20 mouse cellular contexts compared by ENCODE assay signal in the genomic region with DNA sequence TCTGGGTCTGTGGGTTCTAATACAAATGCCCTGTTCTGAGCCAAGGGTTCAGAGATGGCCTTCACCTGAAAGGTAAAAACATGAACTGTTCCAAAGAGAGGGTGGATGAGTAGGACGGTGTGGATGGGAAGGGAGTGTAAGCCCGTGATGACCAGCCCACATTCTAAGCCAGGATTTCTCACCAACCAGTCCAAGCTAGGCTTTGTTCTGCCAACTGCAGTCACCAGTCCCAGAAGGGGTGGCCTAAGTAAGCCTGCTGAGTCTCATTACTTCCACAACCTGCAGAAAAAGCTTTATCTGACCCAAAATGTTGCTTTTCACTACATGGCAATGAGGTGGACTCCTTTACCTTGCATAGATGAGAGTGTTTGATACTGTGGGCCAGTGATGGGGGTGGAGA. TPM values are rescaled to one million over a fixed set of nuclear protein-coding genes. Genes with fewer than 3 reads are reported as not detected.
A peak's percentile ranks its signal among the peaks of the same experiment; 100 is the strongest.
DNase-seq lines count a peak whose midpoint lies in the region; ATAC-seq and TF ChIP-seq lines count a peak whose summit lies in the region.
"Had no signal": no experiment of that assay in that cellular context is flagged by ENCODE, and none has a peak within 500 bp of the region (broad histone marks: within the 10 kb centered on the region; RNA-seq: fewer than 3 reads in every experiment).

No protein-coding gene starts in this region.

- no peak overlapping the region for H3K4me2 ChIP-seq in midbrain, postnatal 0 days (ENCODE audit: low read depth, low read length, poor library complexity, severe bottlenecking)
- peak overlapping the region; percentile 69 for H3K4me2 ChIP-seq in midbrain, embryonic 12.5 days (replicated peaks)
- H3K4me2 ChIP-seq: embryonic facial prominence, embryonic 13.5 days; heart, embryonic 12.5 days; limb, embryonic 12.5 days had no signal

- H3K9me3 ChIP-seq in midbrain, embryonic 10.5 days (replicated peaks): no peaks in the 10 kb centered on the region
- no peaks in the 10 kb centered on the region for H3K9me3 ChIP-seq in midbrain, postnatal 0 days (ENCODE audit: low read length)
- H3K9me3 ChIP-seq in midbrain, embryonic 12.5 days: no peaks in the 10 kb centered on the region
- H3K9me3 ChIP-seq: embryonic facial prominence, embryonic 13.5 days; heart, embryonic 12.5 days; limb, embryonic 12.5 days had no signal

- H3K4me3 ChIP-seq in midbrain, embryonic 10.5 days: peak overlapping the region; percentile 94
- no peak overlapping the region for H3K4me3 ChIP-seq in midbrain, postnatal 0 days (ENCODE audit: low read depth, low read length)
- H3K4me3 ChIP-seq in midbrain, embryonic 12.5 days: peak overlapping the region; percentile 69
- H3K4me3 ChIP-seq: embryonic facial prominence, embryonic 13.5 days; heart, embryonic 12.5 days; limb, embryonic 12.5 days had no signal

- H3K27me3 ChIP-seq in midbrain, embryonic 10.5 days (ENCODE audit: low read depth, poor library complexity, severe bottlenecking): peaks cover 73% of the 10 kb centered on the region
- H3K27me3 ChIP-seq in midbrain, postnatal 0 days (ENCODE audit: insufficient read depth, low read length): no peaks in the 10 kb centered on the region
- peaks cover 15% of the 10 kb centered on the region; the same call in 1 of the 2 replicates for H3K27me3 ChIP-seq in midbrain, embryonic 12.5 days
- H3K27me3 ChIP-seq: CH12.LX had no signal

- H3K4me1 ChIP-seq in midbrain, embryonic 10.5 days: peaks cover 98% of the 10 kb centered on the region
- H3K4me1 ChIP-seq in midbrain, postnatal 0 days (ENCODE audit: insufficient read depth, low read length): no peaks in the 10 kb centered on the region; the same call in 1 of the 2 replicates
- H3K4me1 ChIP-seq in midbrain, embryonic 12.5 days: peaks cover 61% of the 10 kb centered on the region

- no peak for TF ChIP-seq CTCF in midbrain, postnatal 0 days (IDR thresholded peaks at IDR 0.05)

- no peak for ATAC-seq in midbrain, postnatal 0 days (ENCODE audit: low FRiP score)
- no peak for ATAC-seq in midbrain, embryonic 12.5 days (ENCODE audit: low FRiP score, low read depth)
- ATAC-seq: intestine, embryonic 16.5 days had no signal

- no peak overlapping the region for H3K9ac ChIP-seq in midbrain, postnatal 0 days (replicated peaks; ENCODE audit: low read length, poor library complexity, severe bottlenecking)
- H3K9ac ChIP-seq in midbrain, embryonic 12.5 days (replicated peaks): peak overlapping the region; percentile 98
- H3K9ac ChIP-seq: heart, embryonic 12.5 days; limb, embryonic 12.5 days; liver, embryonic 14.5 days had no signal

- peak; percentile 27 for DNase-seq in embryo, embryonic 10 days (ENCODE audit: low spot score)
- no peak for DNase-seq in embryo, embryonic 11 days
- DNase-seq in midbrain, embryonic 10.5 days (ENCODE audit: low spot score): peak; percentile 34
- no peak for DNase-seq in midbrain, postnatal 0 days (ENCODE audit: low spot score)
- no peak for DNase-seq in heart, adult 18-20 months
- DNase-seq in lung, postnatal 10 days: no peak
- no peak for DNase-seq in gastrocnemius, postnatal 10 days
- DNase-seq: adrenal gland, adult 2 months; cerebellum, postnatal 36 days; gastrocnemius, postnatal 36 days; heart, postnatal 36 days; thymus, postnatal 14 days had no signal

- 44% methylated on average over 2 of the region's 2 CpGs for WGBS in midbrain, embryonic 10.5 days
- 37% methylated on average over 2 of the region's 2 CpGs for WGBS in midbrain, postnatal 0 days
- 42% methylated on average over 2 of the region's 2 CpGs for WGBS in midbrain, embryonic 12.5 days

- peak overlapping the region; percentile 100 for H3K27ac ChIP-seq in midbrain, embryonic 10.5 days (replicated peaks)
- H3K27ac ChIP-seq in midbrain, postnatal 0 days (ENCODE audit: low read depth, low read length): no peak overlapping the region
- peak overlapping the region; percentile 97 for H3K27ac ChIP-seq in midbrain, embryonic 12.5 days (replicated peaks)
- H3K27ac ChIP-seq: embryonic facial prominence, embryonic 13.5 days; limb, embryonic 12.5 days; liver, embryonic 14.5 days; stomach, postnatal 0 days had no signal

- H3K36me3 ChIP-seq in midbrain, embryonic 10.5 days: peaks cover 51% of the 10 kb centered on the region
- H3K36me3 ChIP-seq in midbrain, postnatal 0 days (ENCODE audit: insufficient read depth, low read length): peaks cover 15% of the 10 kb centered on the region
- peaks cover 14% of the 10 kb centered on the region; the same call in 1 of the 2 replicates for H3K36me3 ChIP-seq in midbrain, embryonic 12.5 days

RNA-seq across cellular contexts. Expression of gene Urm1, which starts 24.2 kb away (rescaled TPM):
- polyA plus RNA-seq in midbrain, embryonic 10.5 days (2016; fragmentation: Nextera tagmentation; extraction: Ambion mirVana): 22.3 TPM in 2 replicates
- 66.9 and 73.5 TPM in 2 replicates for total RNA-seq in midbrain, postnatal 0 days (2014; rRNA removed)
- polyA plus RNA-seq in midbrain, postnatal 0 days (2015; fragmentation: Nextera tagmentation; extraction: Ambion mirVana): 30.7 and 32.6 TPM in 2 replicates
- 15.3 and 19.0 TPM in 2 replicates for polyA plus RNA-seq in midbrain, embryonic 12.5 days (2016; fragmentation: Nextera tagmentation; extraction: Ambion mirVana)
- total RNA-seq in heart, adult 18-20 months (2021): 10 to 100 TPM; 30.3 to 39.9 TPM
- 10 to 100 TPM; 25.4 to 28.6 TPM for total RNA-seq in gastrocnemius, postnatal 10 days (2021)

RNA-seq across cellular contexts. Expression of gene Cercam, which starts 24.8 kb away (rescaled TPM):
- 39.1 and 42.5 TPM in 2 replicates for polyA plus RNA-seq in midbrain, embryonic 10.5 days (2016; fragmentation: Nextera tagmentation; extraction: Ambion mirVana)
- total RNA-seq in midbrain, postnatal 0 days (2014; rRNA removed): 21.4 and 28.0 TPM in 2 replicates
- 22.8 and 26.0 TPM in 2 replicates for polyA plus RNA-seq in midbrain, postnatal 0 days (2015; fragmentation: Nextera tagmentation; extraction: Ambion mirVana)
- 22.3 and 22.6 TPM in 2 replicates for polyA plus RNA-seq in midbrain, embryonic 12.5 days (2016; fragmentation: Nextera tagmentation; extraction: Ambion mirVana)
- total RNA-seq in heart, adult 18-20 months (2021): 1 to 10 TPM; 1.9 to 2.7 TPM
- total RNA-seq in gastrocnemius, postnatal 10 days (2021): 10 to 100 TPM; 28.3 to 39.0 TPM

RNA-seq across cellular contexts. Expression of gene Slc27a4, which starts 41.7 kb away (rescaled TPM):
- polyA plus RNA-seq in midbrain, embryonic 10.5 days (2016; fragmentation: Nextera tagmentation; extraction: Ambion mirVana): 16.9 and 18.1 TPM in 2 replicates
- 111 and 128 TPM in 2 replicates for total RNA-seq in midbrain, postnatal 0 days (2014; rRNA removed)
- 48.5 and 50.2 TPM in 2 replicates for polyA plus RNA-seq in midbrain, postnatal 0 days (2015; fragmentation: Nextera tagmentation; extraction: Ambion mirVana)
- polyA plus RNA-seq in midbrain, embryonic 12.5 days (2016; fragmentation: Nextera tagmentation; extraction: Ambion mirVana): 26.2 and 27.8 TPM in 2 replicates
- 10 to 100 TPM; 16.2 to 17.6 TPM for total RNA-seq in heart, adult 18-20 months (2021)
- 10 to 100 TPM; 10.6 to 11.2 TPM for total RNA-seq in gastrocnemius, postnatal 10 days (2021)

RNA-seq across cellular contexts. Expression of gene Odf2, which starts 44.9 kb away (rescaled TPM):
- 116 and 133 TPM in 2 replicates for polyA plus RNA-seq in midbrain, embryonic 10.5 days (2016; fragmentation: Nextera tagmentation; extraction: Ambion mirVana)
- total RNA-seq in midbrain, postnatal 0 days (2014; rRNA removed): 77.0 and 102 TPM in 2 replicates
- 72.0 and 90.9 TPM in 2 replicates for polyA plus RNA-seq in midbrain, postnatal 0 days (2015; fragmentation: Nextera tagmentation; extraction: Ambion mirVana)
- polyA plus RNA-seq in midbrain, embryonic 12.5 days (2016; fragmentation: Nextera tagmentation; extraction: Ambion mirVana): 108 and 110 TPM in 2 replicates
- total RNA-seq in heart, adult 18-20 months (2021): 10 to 100 TPM; 15.0 to 21.8 TPM
- total RNA-seq in gastrocnemius, postnatal 10 days (2021): 10 to 100 TPM; 21.3 to 29.7 TPM

RNA-seq across cellular contexts. Expression of gene Trub2, which starts 55.8 kb away (rescaled TPM):
- polyA plus RNA-seq in midbrain, embryonic 10.5 days (2016; fragmentation: Nextera tagmentation; extraction: Ambion mirVana): 54.2 and 62.4 TPM in 2 replicates
- 36.7 and 50.7 TPM in 2 replicates for total RNA-seq in midbrain, postnatal 0 days (2014; rRNA removed)
- 25.7 and 32.0 TPM in 2 replicates for polyA plus RNA-seq in midbrain, postnatal 0 days (2015; fragmentation: Nextera tagmentation; extraction: Ambion mirVana)
- polyA plus RNA-seq in midbrain, embryonic 12.5 days (2016; fragmentation: Nextera tagmentation; extraction: Ambion mirVana): 47.1 and 50.3 TPM in 2 replicates
- total RNA-seq in heart, adult 18-20 months (2021): 10 to 100 TPM; 31.6 to 42.1 TPM
- 10 to 100 TPM; 24.7 to 36.5 TPM for total RNA-seq in gastrocnemius, postnatal 10 days (2021)

Comparison
In these comparisons a context has a peak if more than half of its experiments do, and no peak if none do; other contexts are left out.
1. DNase-seq: peak in embryo, embryonic 10 days (single experiment) and midbrain, embryonic 10.5 days (single experiment); none in embryo, embryonic 11 days (single experiment), midbrain, postnatal 0 days (single experiment), heart, adult 18-20 months (0 of 2), lung, postnatal 10 days (single experiment) and gastrocnemius, postnatal 10 days (single experiment).